Mouse (Mus musculus) cerebellum, adult 8-10 months (tissue): Measurements from ENCODE around the gene Lig3.

Experiments used
- DNase-seq: peaks from one replicate; pipeline ENCODE4 v3.0.0; 2022

Lig3 gene

GRCm38 (mm10) chr11:82780983-82781903 lies at the start of gene Lig3:
TSS of gene Lig3 (plus strand) at chr11:82781108.
- DNase-seq = peak; percentile 92

GRCm38 (mm10) chr11:82734227-82734626 lies 46.7 kb upstream of the Lig3 start:
- no peak for DNase-seq

- DNase-seq = no peak
These were observed 41.9 kb upstream of the Lig3 start for GRCm38 (mm10) chr11:82739006-82739405.

GRCm38 (mm10) chr11:82746138-82746537 lies 34.8 kb upstream of the Lig3 start:
- no peak for DNase-seq

- DNase-seq = no peak
These were observed 34.0 kb upstream of the Lig3 start for GRCm38 (mm10) chr11:82746857-82747366.

- DNase-seq = no peak
These were observed 28.4 kb upstream of the Lig3 start for GRCm38 (mm10) chr11:82752349-82753115.

GRCm38 (mm10) chr11:82755919-82756318 lies 25.0 kb upstream of the Lig3 start:
- DNase-seq = no peak

GRCm38 (mm10) chr11:82762286-82762829 lies 18.6 kb upstream of the Lig3 start:
- DNase-seq = no peak

GRCm38 (mm10) chr11:82763261-82763660 lies 17.6 kb upstream of the Lig3 start:
- DNase-seq = no peak

GRCm38 (mm10) chr11:82763742-82764437 lies 17.0 kb upstream of the Lig3 start, which contains the start of the genes Cct6b and Zfp830:
TSS of gene Cct6b (minus strand) at chr11:82764321.
TSS of gene Zfp830 (plus strand) at chr11:82764345.
- peak; percentile 94 for DNase-seq

GRCm38 (mm10) chr11:82764438-82764924 lies 16.4 kb upstream of the Lig3 start:
- DNase-seq = no peak

GRCm38 (mm10) chr11:82780134-82780533 lies 774 bp upstream of the Lig3 start:
- DNase-seq = no peak

GRCm38 (mm10) chr11:82782197-82782596 lies 1.3 kb downstream of the Lig3 start:
- DNase-seq = no peak

- DNase-seq = no peak
These were observed 2.5 kb downstream of the Lig3 start for GRCm38 (mm10) chr11:82783453-82783852.

GRCm38 (mm10) chr11:82806656-82807055 lies 25.7 kb downstream of the Lig3 start:
- no peak for DNase-seq

GRCm38 (mm10) chr11:82807370-82807769 lies 26.5 kb downstream of the Lig3 start:
- DNase-seq = no peak

- DNase-seq = no peak
These were observed 27.6 kb downstream of the Lig3 start for GRCm38 (mm10) chr11:82808485-82808884.

- no peak for DNase-seq
These were observed 38.4 kb downstream of the Lig3 start for GRCm38 (mm10) chr11:82819350-82819749.

- DNase-seq = no peak
These were observed 40.0 kb downstream of the Lig3 start for GRCm38 (mm10) chr11:82820788-82821456.

- DNase-seq = no peak
These were observed 45.9 kb downstream of the Lig3 start for GRCm38 (mm10) chr11:82826818-82827217.

- no peak for DNase-seq
These were observed 50.3 kb downstream of the Lig3 start for GRCm38 (mm10) chr11:82831008-82831893.
